Mouse (Mus musculus) ES-E14 (cell line): ENCODE results near the gene Ermp1. TPM values are rescaled to one million over a fixed set of nuclear protein-coding genes. Genes with fewer than 3 reads are reported as not detected.

Experiments used
- DNase-seq: peaks from one replicate; pipeline ENCODE4 v3.0.0-alpha.2; 2013; ENCODE audit warnings: low read depth, low spot score
- H3K27ac ChIP-seq: 2 replicates; pipeline ENCODE4 v1.5.1; 2012; ENCODE audit warnings: low read depth, mild to moderate bottlenecking, low read length, moderate library complexity, mixed read lengths; ENCODE audit not compliant: poor library complexity, insufficient read depth, severe bottlenecking
- H3K36me3 ChIP-seq: 2 replicates; pipeline ENCODE4 v1.6.1; 2012; ENCODE audit warnings: mild to moderate bottlenecking, low read length, moderate library complexity, mixed read lengths; ENCODE audit not compliant: control insufficient read depth, poor library complexity, insufficient read depth, severe bottlenecking
- H3K4me1 ChIP-seq, 2 experiments: fragments of 150-350 bp in 1 of 2; sonication (generic) in 1 of 2; 2 replicates each; pipeline ENCODE4 v1.6.1; 2012; ENCODE audit warnings: low read length in 2 of 2, mild to moderate bottlenecking in 1 of 2, mixed read lengths in 1 of 2; ENCODE audit not compliant: control insufficient read depth in 2 of 2, insufficient read depth in 2 of 2, poor library complexity in 1 of 2
- H3K4me3 ChIP-seq, 2 experiments: fragments of 150-350 bp in 1 of 2; sonication (generic) in 1 of 2; 2 replicates each; pipeline ENCODE4 v1.5.1; 2012; ENCODE audit warnings: low read length in 2 of 2, low read depth in 1 of 2, mild to moderate bottlenecking in 1 of 2, mixed read lengths in 1 of 2; ENCODE audit not compliant: insufficient read depth in 1 of 2, poor library complexity in 1 of 2, severe bottlenecking in 1 of 2
- H3K9ac ChIP-seq: 2 replicates; pipeline ENCODE4 v1.6.1; 2012; ENCODE audit warnings: low read depth, mild to moderate bottlenecking, low read length, mixed read lengths; ENCODE audit not compliant: poor library complexity, insufficient read depth, severe bottlenecking
- H3K9me3 ChIP-seq: fragments of 150-350 bp; sonication (generic); 2 replicates; pipeline ENCODE4 v1.6.1; 2012; ENCODE audit warnings: low read depth, mild to moderate bottlenecking, low read length; ENCODE audit not compliant: control insufficient read depth, insufficient read depth
- CHD2 ChIP-seq: IDR thresholded peaks from 2 replicates; pipeline ENCODE4 v1.6.1; 2014; ENCODE audit warnings: mild to moderate bottlenecking, low read depth, low read length, inconsistent platforms
- HCFC1 ChIP-seq: IDR thresholded peaks from 2 replicates; pipeline ENCODE4 v1.6.1; 2012; ENCODE audit warnings: low read length, inconsistent platforms, borderline replicate concordance; ENCODE audit not compliant: insufficient read depth
- MAFK ChIP-seq: IDR thresholded peaks from 2 replicates; pipeline ENCODE4 v1.6.1; 2014; ENCODE audit warnings: mild to moderate bottlenecking, low read depth, low read length, inconsistent platforms; ENCODE audit not compliant: insufficient read depth
- ZC3H11A ChIP-seq: IDR thresholded peaks from 2 replicates; pipeline ENCODE4 v1.6.1; 2012; ENCODE audit warnings: low read depth, mild to moderate bottlenecking, inconsistent platforms, low read length, borderline replicate concordance
- ZNF384 ChIP-seq: IDR thresholded peaks from 2 replicates; pipeline ENCODE4 v1.6.1; 2012; ENCODE audit warnings: low read depth, low read length, inconsistent platforms
- in situ Hi-C, 2 experiments: fragments of 600-800 bp; cut with MboI; formaldehyde crosslinking; loops; one replicate each; pipeline ENCODE4 v1.15.1; 2025; ENCODE audit warnings: low sequenced_read_pairs in 2 of 2, inconsistent platforms in 1 of 2; ENCODE audit not compliant: unreplicated experiment in 2 of 2
- total RNA-seq: library from RNA; depleted of rRNA; stranded (reverse); fragments of 300-350 nt; gene quantifications from 2 replicates; pipeline ENCODE4 v1.2.3, GENCODE M21; 2012

Gene Ermp1
- total RNA-seq, 1 experiment = 80.2 TPM

DNA sequence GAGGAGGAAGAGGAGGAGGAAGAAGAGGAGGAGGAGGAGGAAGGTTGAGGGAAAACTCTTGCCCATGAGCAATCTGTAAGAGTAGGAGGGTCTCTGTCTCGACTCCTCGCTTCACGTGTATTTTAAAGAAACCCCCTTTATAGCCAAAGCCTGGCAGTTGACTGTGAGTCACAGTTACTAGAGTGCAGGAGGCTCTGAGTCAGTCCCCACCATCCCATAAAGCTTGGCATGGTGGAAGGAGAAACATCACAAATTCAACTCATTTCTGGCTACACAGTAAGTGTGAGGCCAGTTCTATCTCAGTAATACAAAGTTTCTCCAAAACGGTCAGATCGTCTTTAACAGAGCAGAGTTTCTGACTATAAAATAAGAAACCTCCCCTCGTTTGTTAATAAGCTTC lies 22.0 kb upstream of the Ermp1 start:
- Histone ChIP-seq H3K4me3 (no peak overlapping the region), H3K9me3 (no peaks in the 10 kb centered on the region), H3K36me3 (no peaks in the 10 kb centered on the region), H3K27ac (no peak overlapping the region), H3K4me1 (peaks cover 4 to 19% of the 10 kb centered on the region in 2 experiments; a peak in 3 of 4 replicates), H3K9ac (no peak overlapping the region)
- in situ Hi-C loops = no loop called here
- DNase-seq = no peak
- TF ChIP-seq MAFK = no peak
- no peak for TF ChIP-seq ZC3H11A
- TF ChIP-seq CHD2 = no peak
- TF ChIP-seq ZNF384 = no peak
- no peak for TF ChIP-seq HCFC1

DNA sequence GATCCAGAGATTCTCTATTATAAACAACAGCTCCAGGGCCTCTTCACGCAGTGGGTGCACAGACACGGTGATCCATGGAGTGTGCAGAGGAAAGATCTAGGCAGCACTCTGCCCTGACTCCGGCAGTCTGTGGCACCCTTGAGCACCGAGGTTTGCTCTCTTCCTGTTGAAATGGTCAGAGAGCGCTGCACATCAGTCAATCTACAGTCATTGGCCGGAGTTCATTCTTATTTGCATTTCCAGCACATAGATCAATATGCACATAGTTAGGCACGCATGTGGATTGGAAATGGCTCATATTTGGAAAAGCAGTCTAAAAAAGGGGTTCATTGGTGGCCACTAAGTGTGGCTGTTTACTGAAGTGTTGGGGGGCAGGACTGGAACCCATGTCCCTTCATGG lies 19.9 kb upstream of the Ermp1 start:
- no peak overlapping the region for H3K4me3 ChIP-seq

DNA sequence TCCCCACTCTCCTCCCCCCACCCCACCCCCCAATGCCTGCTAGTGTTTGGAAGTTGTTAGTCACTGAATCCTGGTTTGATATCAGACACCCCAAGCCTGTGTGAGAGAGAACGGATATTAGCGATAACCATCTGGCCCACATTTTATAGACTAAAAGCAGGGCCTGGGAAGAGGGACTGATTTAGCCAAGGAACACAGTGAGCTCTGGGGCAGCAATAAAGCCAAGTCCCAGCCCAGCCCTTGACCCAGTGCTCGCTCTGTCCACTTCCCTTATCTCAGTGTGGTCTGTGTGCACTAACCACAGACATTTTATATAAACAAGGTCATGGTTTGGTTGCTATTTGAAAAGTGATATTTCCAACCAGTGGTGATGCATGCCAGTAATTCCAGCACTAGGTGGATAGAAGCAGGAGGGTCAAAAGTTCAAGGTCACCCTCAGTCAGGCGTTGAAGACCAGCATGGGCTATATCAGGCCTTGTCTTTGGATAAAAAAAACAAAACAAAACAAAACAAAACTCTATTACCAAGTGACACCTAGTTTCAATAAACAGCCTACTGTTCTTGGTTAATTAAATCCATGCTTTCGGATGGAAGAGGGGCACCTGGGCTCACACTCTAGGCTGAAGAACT lies 18.9 kb upstream of the Ermp1 start:
- in situ Hi-C loops = no loop called here
- H3K4me1 ChIP-seq = peaks cover 7 to 18% of the 10 kb centered on the region in 2 experiments; a peak in 3 of 4 replicates
- H3K4me3 ChIP-seq = no peak overlapping the region
- no peaks in the 10 kb centered on the region for H3K36me3 ChIP-seq
- no peak overlapping the region; the same call in 1 of the 2 replicates for H3K27ac ChIP-seq
- H3K9ac ChIP-seq = no peak overlapping the region
- no peaks in the 10 kb centered on the region for H3K9me3 ChIP-seq
- no peak for DNase-seq
- TF ChIP-seq HCFC1 = no peak
- no peak for TF ChIP-seq ZNF384
- TF ChIP-seq MAFK = no peak
- TF ChIP-seq ZC3H11A = no peak
- no peak for TF ChIP-seq CHD2

More for the DNA sequence above, 19.9 kb upstream of the Ermp1 start:
- Histone ChIP-seq H3K4me1 (peaks cover 7 to 20% of the 10 kb centered on the region in 2 experiments; a peak in 3 of 4 replicates), H3K36me3 (no peaks in the 10 kb centered on the region), H3K9me3 (no peaks in the 10 kb centered on the region), H3K27ac (no peak overlapping the region), H3K9ac (no peak overlapping the region)
- in situ Hi-C loops = no loop called here
- TF ChIP-seq HCFC1 = no peak
- TF ChIP-seq CHD2 = no peak
- no peak for TF ChIP-seq ZNF384
- no peak for TF ChIP-seq ZC3H11A
- TF ChIP-seq MAFK = no peak
- no peak for DNase-seq

DNA sequence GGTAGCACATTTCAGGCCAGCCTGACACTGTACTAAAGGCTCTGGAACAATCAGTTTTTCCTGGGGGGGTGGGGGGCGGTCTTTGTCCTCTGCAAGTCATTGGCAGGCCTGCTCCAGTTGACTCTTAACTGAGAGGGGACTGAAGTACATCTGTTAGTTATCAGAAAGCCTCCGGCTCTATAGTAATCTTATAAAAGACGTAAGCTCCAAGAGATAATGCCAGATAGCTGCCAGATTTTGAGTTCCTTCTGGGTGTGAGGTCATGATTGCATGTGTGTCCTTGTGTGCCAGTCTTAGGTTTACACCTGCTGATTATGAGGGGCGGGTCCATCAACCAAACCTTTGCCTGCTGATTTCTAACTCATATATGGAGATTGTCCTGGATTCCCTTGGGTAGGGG lies 17.9 kb upstream of the Ermp1 start:
- no peak overlapping the region for H3K4me3 ChIP-seq
- H3K27ac ChIP-seq = no peak overlapping the region
- H3K4me1 ChIP-seq = peaks cover 7 to 22% of the 10 kb centered on the region in 2 experiments; a peak in 3 of 4 replicates
- H3K36me3 ChIP-seq = no peaks in the 10 kb centered on the region
- in situ Hi-C loops = no loop called here
- no peak for DNase-seq
- no peak for TF ChIP-seq CHD2
- no peak for TF ChIP-seq MAFK
- TF ChIP-seq ZNF384 = no peak
- no peak for TF ChIP-seq ZC3H11A
- TF ChIP-seq HCFC1 = no peak
- no peak overlapping the region for H3K9ac ChIP-seq
- H3K9me3 ChIP-seq = no peaks in the 10 kb centered on the region
